Mouse (Mus musculus) hindbrain, postnatal 0 days (tissue): ENCODE results near the gene Gm47283. TPM values are rescaled to one million over a fixed set of nuclear protein-coding genes. Genes with fewer than 3 reads are reported as not detected.
"Not testable (repeated sequence)": the region's sequence is repeated elsewhere in the genome, so short reads cannot be mapped to it uniquely, and the experiment has no call there.

Experiments
- ATAC-seq: fragments of 200-750 bp; cut with Nextera tagmentation; 2 replicates; pipeline ENCODE4 v1.8.0; 2017; ENCODE audit warnings: mild to moderate bottlenecking, moderate TSS enrichment, moderate library complexity
- DNase-seq: peaks from one replicate; pipeline ENCODE4 v3.0.0-alpha.2; 2015; ENCODE audit warnings: low spot score
- H3K27ac ChIP-seq: fragments of 300-500 bp; sonication (generic); 2 replicates; pipeline ENCODE4 v1.5.1; 2014; ENCODE audit warnings: mild to moderate bottlenecking
- H3K27me3 ChIP-seq: fragments of 300-500 bp; sonication (generic); 2 replicates; pipeline ENCODE4 v1.6.1; 2014; ENCODE audit warnings: low read length, mixed read lengths; ENCODE audit not compliant: insufficient read depth
- H3K36me3 ChIP-seq: fragments of 300-500 bp; sonication (generic); 2 replicates; pipeline ENCODE4 v1.6.1; 2014; ENCODE audit warnings: low read length, mixed read lengths; ENCODE audit not compliant: insufficient read depth
- H3K4me1 ChIP-seq: fragments of 300-500 bp; sonication (generic); 2 replicates; pipeline ENCODE4 v1.6.1; 2014; ENCODE audit warnings: antibody characterized with exemption, low read length, mixed read lengths; ENCODE audit not compliant: insufficient read depth
- H3K4me2 ChIP-seq: fragments of 300-500 bp; sonication (generic); 2 replicates; pipeline ENCODE4 v1.6.1; 2014; ENCODE audit warnings: low read depth, mild to moderate bottlenecking, low read length, moderate library complexity, mixed read lengths
- H3K4me3 ChIP-seq: fragments of 300-500 bp; sonication (generic); 2 replicates; pipeline ENCODE4 v1.5.1; 2014; ENCODE audit warnings: low read length
- H3K9ac ChIP-seq: fragments of 300-500 bp; sonication (generic); replicated peaks from 2 replicates; pipeline ENCODE4 v1.6.1; 2014; ENCODE audit warnings: mild to moderate bottlenecking, low read length, moderate library complexity, mixed read lengths
- H3K9me3 ChIP-seq: fragments of 300-500 bp; sonication (generic); 2 replicates; pipeline ENCODE4 v1.6.1; 2016; ENCODE audit warnings: low read length, mixed read lengths
- WGBS: fragments of 180-500 bp; shearing (Covaris S2); extraction: QIAGEN DNeasy Blood & Tissue Kit; methylation state at CpG from one replicate; pipeline ENCODE4 v1.1.7; 2014; 5-methylcytosine and 5-hydroxymethylcytosine counted together
- polyA plus RNA-seq: library from polyadenylated mRNA; unstranded; fragments of >200 nt; fragmentation: Nextera tagmentation; extraction: Ambion mirVana; gene quantifications from 2 replicates; pipeline ENCODE4 v1.2.1, GENCODE M21; 2015
- total RNA-seq: library from RNA; depleted of rRNA; stranded (reverse); fragments of >200 nt; gene quantifications from 2 replicates; pipeline ENCODE4 v1.2.3, GENCODE M21; 2014; rRNA removed

Gene Gm47283
- total and polyA plus RNA-seq, 2 experiments from 2014 or later: not detected

DNA sequence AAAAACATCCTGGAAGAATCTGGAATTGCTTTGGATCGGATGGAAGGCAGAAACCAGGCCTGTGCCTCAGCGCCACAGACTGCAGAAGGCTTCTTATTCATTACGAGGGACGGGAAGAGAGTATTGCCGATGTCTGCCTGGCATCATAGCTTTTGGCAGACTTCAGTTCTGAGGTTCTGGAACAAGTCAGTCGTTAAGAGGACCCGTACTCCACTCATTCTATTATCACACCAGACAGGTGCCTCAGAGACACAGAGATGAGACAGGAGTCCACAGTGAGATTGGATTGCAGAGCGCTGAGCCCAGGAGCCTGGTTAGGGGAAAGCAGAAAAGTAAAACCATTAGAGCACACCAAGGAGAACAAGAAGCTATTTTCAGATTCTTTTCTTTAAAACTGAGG lies 54.5 kb downstream of the Gm47283 start, which contains the start of gene Gm21748:
Gm21748 (minus strand) TSS at position 101 of the 400 bp plus-strand sequence.
- H3K4me2 ChIP-seq, H3K27me3 ChIP-seq, H3K4me1 ChIP-seq, H3K36me3 ChIP-seq, DNase-seq, H3K4me3 ChIP-seq, H3K9ac ChIP-seq, H3K27ac ChIP-seq, H3K9me3 ChIP-seq, ATAC-seq: not testable (repeated sequence)
- no CpG with 5 or more reads among the region's 8 CpGs for WGBS

Other genes starting within 250 kb of the Gm47283 start
- gene Gm21860, start 29.9 kb upstream of the Gm47283 start, total RNA-seq: not detected in 2 replicates
- gene Gm21860, start 29.9 kb upstream of the Gm47283 start, polyA plus RNA-seq: not detected in 2 replicates
- gene Gm21748, start 54.4 kb downstream of the Gm47283 start, total RNA-seq: not detected in 2 replicates
- gene Gm21748, start 54.4 kb downstream of the Gm47283 start, polyA plus RNA-seq: not detected in 2 replicates